In the genomic region with DNA sequence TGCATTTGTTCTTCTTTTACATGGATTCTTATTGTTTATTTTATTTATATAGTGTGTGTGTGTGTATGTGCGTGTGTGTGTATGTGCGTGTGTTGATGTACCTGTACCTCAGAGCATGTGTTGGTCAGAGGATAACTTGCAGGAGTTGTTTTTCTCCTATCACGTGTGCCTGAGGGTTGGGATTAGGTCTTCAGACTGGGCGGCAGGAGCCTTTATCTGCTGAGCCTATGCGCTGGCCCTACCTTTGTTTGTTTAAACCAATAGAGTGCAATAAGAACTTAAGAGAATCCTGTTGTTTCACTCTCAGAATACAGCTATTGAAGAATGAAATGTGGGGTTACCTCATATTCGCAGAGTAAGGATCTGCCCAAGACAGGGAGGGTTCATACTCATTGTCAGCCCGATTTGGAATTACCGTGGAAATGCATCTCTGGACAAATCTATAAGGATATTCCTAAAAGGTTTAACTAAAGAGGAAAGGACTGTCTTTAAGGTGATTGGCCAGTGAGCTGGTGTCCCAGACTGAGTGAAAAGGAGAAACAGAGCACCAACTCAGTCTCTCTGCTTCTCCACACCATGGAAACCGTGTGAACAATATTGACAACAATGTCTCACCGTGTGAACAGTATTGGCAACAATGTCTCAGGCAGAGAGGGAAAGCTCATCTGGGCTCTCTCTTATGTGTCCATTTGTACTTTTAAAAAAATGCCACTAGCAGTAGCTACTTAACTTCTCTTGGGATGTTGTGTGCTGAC, we compare ENCODE assay signal across 25 mouse cellular contexts. TPM values are rescaled to one million over a fixed set of nuclear protein-coding genes. Genes with fewer than 3 reads are reported as not detected.
A peak's percentile ranks its signal among the peaks of the same experiment; 100 is the strongest.
DNase-seq lines count a peak whose midpoint lies in the region; ATAC-seq and TF ChIP-seq lines count a peak whose summit lies in the region.
"Had no signal": no experiment of that assay in that cellular context is flagged by ENCODE, and none has a peak within 500 bp of the region (broad histone marks: within the 10 kb centered on the region; RNA-seq: fewer than 3 reads in every experiment).

No protein-coding gene starts in this region.

- DNase-seq in testis, postnatal 14 days (ENCODE audit: low spot score): peak; percentile 50
- DNase-seq in testis, postnatal 10 days (ENCODE audit: low spot score): no peak
- DNase-seq in large intestine, adult 2 months (ENCODE audit: low read depth, low spot score): peak; percentile 64
- DNase-seq in stomach, postnatal 0 days (ENCODE audit: low spot score): peak; percentile 52
- no peak for DNase-seq in thymus, postnatal 0 days (ENCODE audit: low spot score)
- DNase-seq: adrenal gland, postnatal 14 days; cerebellum, adult 11-12 months; cerebellum, adult 9-10 months; forebrain, postnatal 0 days; gastrocnemius, adult 2 months; gastrocnemius, postnatal 25 days; heart, postnatal 10 days had no signal

- H3K27me3 ChIP-seq in stomach, postnatal 0 days (ENCODE audit: control insufficient read depth, insufficient read depth, low read length): no peaks in the 10 kb centered on the region
- H3K27me3 ChIP-seq: CH12.LX; forebrain, embryonic 13.5 days; hindbrain, embryonic 13.5 days had no signal

- no peak overlapping the region for H3K27ac ChIP-seq in stomach, postnatal 0 days (replicated peaks)
- H3K27ac ChIP-seq: embryonic facial prominence, embryonic 10.5 days; forebrain, embryonic 13.5 days; gastrocnemius, adult 2 months; heart, embryonic 10.5 days; hindbrain, embryonic 13.5 days had no signal

- H3K36me3 ChIP-seq in stomach, postnatal 0 days (ENCODE audit: control insufficient read depth, insufficient read depth, low read length): no peaks in the 10 kb centered on the region
- H3K36me3 ChIP-seq: embryonic facial prominence, embryonic 10.5 days; heart, embryonic 10.5 days; hindbrain, embryonic 13.5 days had no signal

- no peak overlapping the region for H3K9ac ChIP-seq in stomach, postnatal 0 days (ENCODE audit: low read length)
- H3K9ac ChIP-seq: forebrain, embryonic 13.5 days; forebrain, postnatal 0 days; hindbrain, embryonic 13.5 days had no signal

- peak; percentile 92 for ATAC-seq in stomach, postnatal 0 days (ENCODE audit: low FRiP score, low TSS enrichment)
- ATAC-seq in megakaryocyte progenitor cell, adult 5-6 weeks (replicated peaks; ENCODE audit: poor library complexity): no peak
- ATAC-seq: activated CD4-positive, CD25-positive, alpha-beta regulatory T cell, adult 4 months; forebrain, embryonic 13.5 days; forebrain, postnatal 0 days; Patski had no signal

- H3K4me3 ChIP-seq in stomach, postnatal 0 days (ENCODE audit: low read depth, low read length): no peak overlapping the region
- H3K4me3 ChIP-seq: embryonic facial prominence, embryonic 10.5 days; forebrain, embryonic 13.5 days; gastrocnemius, adult 2 months; heart, embryonic 10.5 days; hindbrain, embryonic 13.5 days had no signal

- no peak overlapping the region for H3K4me2 ChIP-seq in stomach, postnatal 0 days (replicated peaks; ENCODE audit: low read depth)
- H3K4me2 ChIP-seq: forebrain, embryonic 13.5 days; hindbrain, embryonic 13.5 days had no signal

- TF ChIP-seq CTCF in stomach, postnatal 0 days (IDR thresholded peaks at IDR 0.05; ENCODE audit: low read depth): no peak

- H3K4me1 ChIP-seq in stomach, postnatal 0 days (replicated peaks; ENCODE audit: control insufficient read depth, insufficient read depth): no peaks in the 10 kb centered on the region
- H3K4me1 ChIP-seq: embryonic facial prominence, embryonic 10.5 days; forebrain, embryonic 13.5 days; heart, embryonic 10.5 days; hindbrain, embryonic 13.5 days had no signal

- WGBS in large intestine, adult 2 months: 28% methylated on average over 10 of the region's 10 CpGs
- 62% methylated on average over 10 of the region's 10 CpGs for WGBS in stomach, postnatal 0 days

- no peak for TF ChIP-seq EP300 in stomach, postnatal 0 days (optimal IDR thresholded peaks at IDR 0.05)

- H3K9me3 ChIP-seq in stomach, postnatal 0 days (ENCODE audit: control insufficient read depth, low read length): no peaks in the 10 kb centered on the region
- H3K9me3 ChIP-seq: embryonic facial prominence, embryonic 10.5 days; forebrain, embryonic 13.5 days; heart, embryonic 10.5 days; hindbrain, embryonic 13.5 days had no signal

RNA-seq across cellular contexts. Expression of a gene that starts 25.6 kb away (rescaled TPM):
- 1.4 and 1.6 TPM in 2 replicates for polyA plus RNA-seq in large intestine, adult 2 months (2012; rRNA removed)
- polyA plus RNA-seq in stomach, postnatal 0 days (2015; fragmentation: Nextera tagmentation; extraction: Ambion mirVana): 8.1 and 10.1 TPM in 2 replicates
- not detected in 2 replicates for total RNA-seq in megakaryocyte progenitor cell, adult 5-6 weeks (2015)
- total RNA-seq in megakaryocyte progenitor cell, adult 5-6 weeks (2017): not detected in 2 replicates
- polyA plus RNA-seq in thymus, postnatal 0 days (2015; fragmentation: Nextera tagmentation; extraction: Ambion mirVana): 0.15 TPM in 1 of 2 replicates, not detected in the other
- total RNA-seq: adrenal gland, adult 18-20 months; adrenal gland, postnatal 14 days; CH12.LX; forebrain, postnatal 0 days; gastrocnemius, adult 2 months; gastrocnemius, postnatal 25 days; granulocyte monocyte progenitor cell, adult 5-6 weeks; heart, postnatal 10 days; hematopoietic stem cell, adult 5-6 weeks had no signal
- polyA plus RNA-seq: activated CD4-positive, CD25-positive, alpha-beta regulatory T cell, adult 4 months; embryonic facial prominence, embryonic 14.5 days; forebrain, embryonic 13.5 days; heart, embryonic 14.5 days; Patski had no signal

RNA-seq across cellular contexts. Expression of a gene that starts 58.3 kb away (rescaled TPM):
- polyA plus RNA-seq in large intestine, adult 2 months (2012; rRNA removed): not detected in 2 replicates
- not detected in 2 replicates for polyA plus RNA-seq in stomach, postnatal 0 days (2015; fragmentation: Nextera tagmentation; extraction: Ambion mirVana)
- total RNA-seq in megakaryocyte progenitor cell, adult 5-6 weeks (2015): not detected in 2 replicates
- total RNA-seq in megakaryocyte progenitor cell, adult 5-6 weeks (2017): not detected in 2 replicates
- not detected in 2 replicates for polyA plus RNA-seq in thymus, postnatal 0 days (2015; fragmentation: Nextera tagmentation; extraction: Ambion mirVana)
- total RNA-seq: adrenal gland, adult 18-20 months; adrenal gland, postnatal 14 days; CH12.LX; forebrain, postnatal 0 days; gastrocnemius, adult 2 months; gastrocnemius, postnatal 25 days; granulocyte monocyte progenitor cell, adult 5-6 weeks; heart, postnatal 10 days; hematopoietic stem cell, adult 5-6 weeks had no signal
- polyA plus RNA-seq: activated CD4-positive, CD25-positive, alpha-beta regulatory T cell, adult 4 months; embryonic facial prominence, embryonic 10.5 days; embryonic facial prominence, embryonic 14.5 days; forebrain, embryonic 13.5 days; forebrain, postnatal 0 days; heart, embryonic 10.5 days; heart, embryonic 14.5 days; hindbrain, embryonic 13.5 days; Patski had no signal

Comparison
In these comparisons a context has a peak if more than half of its experiments do, and no peak if none do; other contexts are left out.
1. DNase-seq: peak in testis, postnatal 14 days (single experiment), large intestine, adult 2 months (single experiment) and stomach, postnatal 0 days (single experiment); none in testis, postnatal 10 days (single experiment) and thymus, postnatal 0 days (single experiment).